Mouse (Mus musculus) megakaryocyte progenitor cell, adult 5-6 weeks (primary cell): ENCODE measurements at regions not wholly inside any gene's neighbourhood (a gene's known extent, or its start where the extent isn't known, plus 50 kb on each side); places are given as distances from the start of the nearest gene placed in this dataset.

Source experiments
- ATAC-seq: replicated peaks from 2 replicates; pipeline ENCODE4 v1.8.0; 2016; ENCODE audit warnings: mild to moderate bottlenecking, moderate TSS enrichment, inconsistent platforms; ENCODE audit not compliant: poor library complexity

DNA sequence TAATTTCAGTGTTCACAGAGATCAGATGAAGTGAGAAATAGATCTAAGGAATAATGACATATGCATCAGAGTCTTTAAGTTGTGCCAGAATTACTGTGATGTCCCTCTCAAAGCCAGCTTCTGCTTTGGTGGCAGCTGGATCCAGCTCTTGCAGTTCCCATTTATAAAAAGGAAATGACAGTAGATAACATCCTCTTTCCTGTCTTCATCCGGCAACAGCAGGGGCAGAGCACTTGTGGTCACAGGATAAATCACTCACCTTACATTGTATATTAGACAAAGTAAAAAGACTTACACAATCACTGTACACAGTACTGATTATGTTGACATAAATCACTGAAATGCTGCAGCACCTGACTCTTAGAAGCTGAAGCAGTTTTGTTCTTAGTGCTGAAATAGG, 1214.2 kb downstream of the Adam6a start:
- ATAC-seq: peak; percentile 90

- peak; percentile 71 for ATAC-seq
Measured at GRCm38 (mm10) chr12:114764211-114764610, 1220.5 kb downstream of the Adam6a start.

GRCm38 (mm10) chr12:114775414-114775813, 1231.7 kb downstream of the Adam6a start:
- peak; percentile 70 for ATAC-seq

DNA sequence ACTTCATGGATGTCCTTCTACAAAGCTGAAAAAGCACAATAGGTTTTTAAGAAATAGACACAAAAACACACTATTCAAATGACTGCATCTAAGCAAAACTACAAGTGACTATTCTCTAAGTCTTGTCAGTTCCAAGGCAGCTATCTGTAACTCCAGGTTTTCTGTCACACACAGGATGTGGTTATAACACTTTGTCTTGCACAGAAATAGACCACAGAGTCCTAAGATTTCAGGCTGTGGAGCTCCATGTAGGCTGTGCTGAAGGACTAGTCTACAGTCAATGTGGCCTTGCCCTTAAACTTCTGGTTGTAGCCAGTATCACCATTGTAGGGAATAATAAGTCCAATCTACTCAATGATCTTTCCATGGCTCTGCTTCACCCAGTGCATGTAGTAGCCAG, 1243.1 kb upstream of the Zfp386 start:
- ATAC-seq: peak; percentile 75

GRCm38 (mm10) chr12:114809186-114809585, 1238.3 kb upstream of the Zfp386 start:
- no peak for ATAC-seq

- ATAC-seq: peak; percentile 46
Measured at GRCm38 (mm10) chr12:114816858-114817257, 1230.7 kb upstream of the Zfp386 start.

GRCm38 (mm10) chr12:114832916-114833315, 1214.6 kb upstream of the Zfp386 start:
- ATAC-seq: no peak
